Mouse (Mus musculus): ENCODE results near the gene Snap91. TPM values are rescaled to one million over a fixed set of nuclear protein-coding genes. Genes with fewer than 3 reads are reported as not detected.

The Snap91 gene
- total and polyA plus RNA-seq, 3 experiments = 3.8 to 5.8 (median 4.8) TPM

DNA sequence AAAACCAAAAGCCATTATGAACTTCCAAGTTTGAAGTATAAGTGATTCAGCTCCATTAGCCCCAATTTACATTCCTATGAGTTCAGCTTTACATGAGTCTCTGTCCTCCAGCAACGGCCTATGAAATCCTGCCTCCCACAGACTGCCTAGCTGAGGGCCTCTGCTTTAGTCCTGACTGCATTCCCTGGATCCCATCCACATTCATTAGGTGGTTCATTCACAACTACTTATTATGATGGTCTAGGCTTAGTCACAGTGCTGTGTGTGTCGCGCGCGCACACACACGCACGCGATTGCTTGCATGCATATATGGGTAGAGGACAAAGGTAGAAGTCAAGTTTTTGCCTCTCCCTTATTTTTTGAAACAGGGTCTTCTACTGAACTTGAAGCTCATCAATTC lies 141.7 kb downstream of the Snap91 start:
- WGBS = 94% methylated on average over 8 of the region's 8 CpGs
- TF ChIP-seq EP300 (IDR thresholded peaks at IDR 0.05; ENCODE audit: insufficient read depth, low read depth, low read length) = no peak
- no peak for TF ChIP-seq POLR2A (IDR thresholded peaks at IDR 0.05; ENCODE audit: insufficient read depth, low read depth, low read length)
- no peak for TF ChIP-seq CTCF (IDR thresholded peaks at IDR 0.05)
- H3K79me2 ChIP-seq (replicated peaks; ENCODE audit: control insufficient read depth, insufficient read depth, low read length) = no peaks in the 10 kb centered on the region
- no peak overlapping the region for H3K27ac ChIP-seq
- no peaks in the 10 kb centered on the region for H3K36me3 ChIP-seq (ENCODE audit: control insufficient read depth, insufficient read depth, low read length)
- no peak overlapping the region for H3K4me3 ChIP-seq
- no peaks in the 10 kb centered on the region for H3K27me3 ChIP-seq (ENCODE audit: control insufficient read depth, insufficient read depth, low read length)
- no peak overlapping the region for H3K9ac ChIP-seq (ENCODE audit: low read depth, low read length)
- DNase-seq = no peak
- no peaks in the 10 kb centered on the region for H3K4me1 ChIP-seq (ENCODE audit: control insufficient read depth, insufficient read depth, low read length)
- intact Hi-C loops (cut with DNase I) = no loop called here

DNA sequence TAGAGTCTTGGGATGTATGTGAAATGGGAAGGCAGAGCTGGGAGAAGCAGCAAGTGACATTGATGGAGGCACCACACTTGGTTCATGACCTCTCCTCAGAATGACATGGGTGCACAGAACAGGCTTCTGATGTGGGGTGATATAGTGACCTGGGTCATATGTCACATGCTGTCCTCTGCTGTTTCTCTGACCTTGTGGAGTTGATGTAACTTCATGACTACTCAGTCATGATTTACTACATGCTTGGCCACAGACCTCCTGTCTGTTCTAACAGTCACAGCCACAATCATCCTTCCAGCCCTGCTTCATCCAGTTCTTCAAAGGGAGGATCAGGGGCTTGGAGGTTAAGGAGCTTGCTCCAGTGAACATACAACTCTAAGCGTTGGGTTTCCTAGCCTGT lies 142.4 kb downstream of the Snap91 start:
- H3K36me3 ChIP-seq (ENCODE audit: control insufficient read depth, insufficient read depth, low read length) = no peaks in the 10 kb centered on the region
- TF ChIP-seq CTCF (IDR thresholded peaks at IDR 0.05) (no peak), POLR2A (IDR thresholded peaks at IDR 0.05; ENCODE audit: insufficient read depth, low read depth, low read length) (no peak), EP300 (IDR thresholded peaks at IDR 0.05; ENCODE audit: insufficient read depth, low read depth, low read length) (no peak)
- intact Hi-C loops (cut with DNase I) = no loop called here
- H3K4me3 ChIP-seq = no peak overlapping the region
- H3K4me1 ChIP-seq (ENCODE audit: control insufficient read depth, insufficient read depth, low read length) = no peaks in the 10 kb centered on the region
- no peak overlapping the region for H3K9ac ChIP-seq (ENCODE audit: low read depth, low read length)
- no peak for DNase-seq
- WGBS = 97% methylated on average over 1 of the region's 1 CpGs
- no peaks in the 10 kb centered on the region for H3K27me3 ChIP-seq (ENCODE audit: control insufficient read depth, insufficient read depth, low read length)
- no peaks in the 10 kb centered on the region for H3K79me2 ChIP-seq (replicated peaks; ENCODE audit: control insufficient read depth, insufficient read depth, low read length)
- H3K27ac ChIP-seq = no peak overlapping the region

DNA sequence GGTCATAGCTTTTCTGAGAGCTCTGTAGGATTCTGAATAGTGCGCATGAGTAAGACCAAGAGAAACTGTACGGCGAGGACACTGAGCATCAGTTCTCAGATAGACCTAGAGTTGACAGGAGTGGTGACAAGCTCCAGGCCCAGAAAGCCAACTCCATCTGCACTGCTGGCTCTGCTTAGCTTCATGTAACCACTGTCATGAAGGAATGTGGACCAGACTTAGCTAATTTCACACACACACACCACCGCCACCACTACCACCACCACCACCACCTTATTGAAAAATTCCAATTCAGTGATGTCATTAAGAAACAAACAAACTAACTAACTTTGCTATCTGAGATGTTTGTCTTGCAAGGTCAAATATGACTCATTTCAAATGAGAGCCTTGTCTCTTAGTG lies 143.5 kb downstream of the Snap91 start:
- no peaks in the 10 kb centered on the region for H3K36me3 ChIP-seq (ENCODE audit: control insufficient read depth, insufficient read depth, low read length)
- no peak overlapping the region for H3K9ac ChIP-seq (ENCODE audit: low read depth, low read length)
- H3K4me3 ChIP-seq = no peak overlapping the region
- no peaks in the 10 kb centered on the region for H3K27me3 ChIP-seq (ENCODE audit: control insufficient read depth, insufficient read depth, low read length)
- intact Hi-C loops (cut with DNase I) = no loop called here
- H3K27ac ChIP-seq = no peak overlapping the region
- no peaks in the 10 kb centered on the region for H3K79me2 ChIP-seq (replicated peaks; ENCODE audit: control insufficient read depth, insufficient read depth, low read length)
- no peaks in the 10 kb centered on the region for H3K4me1 ChIP-seq (ENCODE audit: control insufficient read depth, insufficient read depth, low read length)
- no peak for DNase-seq
- no peak for TF ChIP-seq EP300 (IDR thresholded peaks at IDR 0.05; ENCODE audit: insufficient read depth, low read depth, low read length)
- TF ChIP-seq POLR2A (IDR thresholded peaks at IDR 0.05; ENCODE audit: insufficient read depth, low read depth, low read length) = no peak
- TF ChIP-seq CTCF (IDR thresholded peaks at IDR 0.05) = no peak
- WGBS = 73% methylated on average over 4 of the region's 4 CpGs

DNA sequence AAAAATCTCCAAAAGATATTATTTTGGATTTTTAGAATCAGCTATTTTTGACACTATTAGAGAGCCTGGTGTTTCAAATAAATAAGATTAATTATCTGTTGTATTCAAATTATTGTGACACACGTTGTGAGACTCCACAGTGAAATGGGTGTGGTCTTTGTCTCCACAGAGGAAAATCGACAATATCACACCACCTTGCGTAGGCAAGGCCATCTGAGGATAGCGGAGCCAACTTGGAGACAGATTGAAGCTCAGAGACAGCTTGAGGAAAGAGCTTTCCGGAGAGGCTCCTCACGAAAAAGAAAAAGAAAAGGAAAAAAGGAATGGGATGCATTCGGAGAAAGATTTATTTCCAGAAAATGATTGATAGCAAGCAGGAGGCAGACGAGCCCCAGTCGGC lies 145.7 kb downstream of the Snap91 start:
- Histone ChIP-seq H3K27me3 (ENCODE audit: control insufficient read depth, insufficient read depth, low read length) (no peaks in the 10 kb centered on the region), H3K4me1 (ENCODE audit: control insufficient read depth, insufficient read depth, low read length) (no peaks in the 10 kb centered on the region), H3K27ac (no peak overlapping the region), H3K36me3 (ENCODE audit: control insufficient read depth, insufficient read depth, low read length) (no peaks in the 10 kb centered on the region), H3K4me3 (no peak overlapping the region), H3K79me2 (replicated peaks; ENCODE audit: control insufficient read depth, insufficient read depth, low read length) (no peaks in the 10 kb centered on the region), H3K9ac (ENCODE audit: low read depth, low read length) (no peak overlapping the region)
- TF ChIP-seq POLR2A (IDR thresholded peaks at IDR 0.05; ENCODE audit: insufficient read depth, low read depth, low read length) (no peak), EP300 (IDR thresholded peaks at IDR 0.05; ENCODE audit: insufficient read depth, low read depth, low read length) (no peak), CTCF (IDR thresholded peaks at IDR 0.05) (no peak)
- 78% methylated on average over 9 of the region's 9 CpGs for WGBS
- intact Hi-C loops (cut with DNase I) = no loop called here
- no peak for DNase-seq

DNA sequence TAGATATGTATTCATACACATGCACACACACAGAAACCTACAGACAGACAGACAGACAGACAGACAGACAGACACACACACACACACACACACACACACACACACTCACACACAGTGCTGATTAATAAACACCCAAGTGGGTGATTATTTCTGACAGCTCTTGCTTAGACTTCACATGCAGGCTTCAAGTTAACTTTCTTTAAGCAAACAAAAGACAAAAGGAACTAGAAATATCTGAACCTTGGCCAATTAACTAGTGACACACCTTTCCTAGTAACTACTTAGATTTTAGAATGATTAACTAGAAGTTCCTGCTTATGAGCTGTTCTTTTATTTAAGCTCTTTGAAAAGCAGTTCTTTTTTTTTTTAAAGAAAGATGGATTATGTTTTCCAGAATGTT lies 146.1 kb downstream of the Snap91 start:
- Histone ChIP-seq H3K4me1 (ENCODE audit: control insufficient read depth, insufficient read depth, low read length) (no peaks in the 10 kb centered on the region), H3K79me2 (replicated peaks; ENCODE audit: control insufficient read depth, insufficient read depth, low read length) (no peaks in the 10 kb centered on the region), H3K36me3 (ENCODE audit: control insufficient read depth, insufficient read depth, low read length) (no peaks in the 10 kb centered on the region), H3K9ac (ENCODE audit: low read depth, low read length) (no peak overlapping the region), H3K27ac (no peak overlapping the region), H3K27me3 (ENCODE audit: control insufficient read depth, insufficient read depth, low read length) (no peaks in the 10 kb centered on the region), H3K4me3 (no peak overlapping the region)
- intact Hi-C loops (cut with DNase I) = no loop called here
- TF ChIP-seq EP300 (IDR thresholded peaks at IDR 0.05; ENCODE audit: insufficient read depth, low read depth, low read length) (no peak), POLR2A (IDR thresholded peaks at IDR 0.05; ENCODE audit: insufficient read depth, low read depth, low read length) (no peak), CTCF (IDR thresholded peaks at IDR 0.05) (no peak)
- no peak for DNase-seq

DNA sequence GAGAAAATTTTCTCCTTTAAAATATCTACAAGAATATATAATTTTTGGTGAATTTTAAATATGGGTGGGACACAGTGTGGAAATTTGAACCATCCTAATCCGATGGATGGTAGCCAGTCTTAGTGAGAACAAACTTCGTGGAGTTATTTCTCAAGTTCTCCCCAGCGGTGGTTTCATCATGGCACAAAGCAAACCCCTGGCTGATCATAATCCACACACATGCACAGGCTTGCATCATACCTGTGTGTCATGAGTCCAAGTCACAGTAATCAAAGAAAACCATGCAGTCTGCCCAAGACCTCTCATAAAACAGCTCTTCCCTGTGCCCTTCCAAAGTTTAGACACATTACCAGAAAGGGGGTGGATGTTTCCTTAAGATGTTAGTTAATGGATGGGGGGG lies 150.6 kb downstream of the Snap91 start:
- no peaks in the 10 kb centered on the region for H3K27me3 ChIP-seq (ENCODE audit: control insufficient read depth, insufficient read depth, low read length)
- no peaks in the 10 kb centered on the region for H3K4me1 ChIP-seq (ENCODE audit: control insufficient read depth, insufficient read depth, low read length)
- no peaks in the 10 kb centered on the region for H3K36me3 ChIP-seq (ENCODE audit: control insufficient read depth, insufficient read depth, low read length)
- H3K4me3 ChIP-seq = no peak overlapping the region
- H3K27ac ChIP-seq = no peak overlapping the region
- H3K79me2 ChIP-seq (replicated peaks; ENCODE audit: control insufficient read depth, insufficient read depth, low read length) = no peaks in the 10 kb centered on the region
- no peak for DNase-seq
- TF ChIP-seq EP300 (IDR thresholded peaks at IDR 0.05; ENCODE audit: insufficient read depth, low read depth, low read length) (no peak), CTCF (IDR thresholded peaks at IDR 0.05) (no peak), POLR2A (IDR thresholded peaks at IDR 0.05; ENCODE audit: insufficient read depth, low read depth, low read length) (no peak)
- 94% methylated on average over 3 of the region's 3 CpGs for WGBS
- intact Hi-C loops (cut with DNase I) = no loop called here
- no peak overlapping the region for H3K9ac ChIP-seq (ENCODE audit: low read depth, low read length)

All from heart, adult 2 months (tissue).